Mouse (Mus musculus) thymus, adult 18-20 months (tissue): ENCODE measurements around the gene Jph2.

Experiments used
- DNase-seq, 2 experiments: peaks; one replicate each; pipeline ENCODE4 v3.0.0; 2022; ENCODE audit warnings: mixed read lengths in 2 of 2

Jph2 gene

GRCm38 (mm10) chr2:163359253-163359652 is 38.5 kb downstream of the Jph2 start:
- DNase-seq, result no peak

DNA sequence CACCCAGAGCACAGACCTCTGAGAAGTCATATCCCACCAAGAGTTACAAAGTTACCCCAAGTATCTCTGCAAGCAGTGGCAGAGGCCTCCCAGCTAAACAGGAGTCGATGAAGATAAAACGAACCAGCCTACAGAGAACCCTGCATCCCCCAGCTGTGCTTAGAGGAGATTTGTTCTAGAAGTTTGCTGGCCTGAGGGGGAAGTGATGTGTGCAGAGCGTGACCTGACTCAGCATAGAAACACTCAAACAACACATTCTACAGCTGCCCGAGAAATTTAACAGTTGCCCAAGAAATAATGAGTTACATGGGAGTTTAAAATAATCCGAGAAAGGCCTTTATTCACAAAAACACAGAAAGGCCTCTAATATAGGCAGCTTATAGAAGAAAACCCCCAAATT is 39.1 kb downstream of the Jph2 start:
- DNase-seq, result no peak

GRCm38 (mm10) chr2:163356113-163356840 is 41.5 kb downstream of the Jph2 start:
- no peak for DNase-seq

- no peak for DNase-seq
These were observed 42.1 kb downstream of the Jph2 start for GRCm38 (mm10) chr2:163355666-163356065.

GRCm38 (mm10) chr2:163353731-163354130 is 44.1 kb downstream of the Jph2 start:
- no peak for DNase-seq

DNA sequence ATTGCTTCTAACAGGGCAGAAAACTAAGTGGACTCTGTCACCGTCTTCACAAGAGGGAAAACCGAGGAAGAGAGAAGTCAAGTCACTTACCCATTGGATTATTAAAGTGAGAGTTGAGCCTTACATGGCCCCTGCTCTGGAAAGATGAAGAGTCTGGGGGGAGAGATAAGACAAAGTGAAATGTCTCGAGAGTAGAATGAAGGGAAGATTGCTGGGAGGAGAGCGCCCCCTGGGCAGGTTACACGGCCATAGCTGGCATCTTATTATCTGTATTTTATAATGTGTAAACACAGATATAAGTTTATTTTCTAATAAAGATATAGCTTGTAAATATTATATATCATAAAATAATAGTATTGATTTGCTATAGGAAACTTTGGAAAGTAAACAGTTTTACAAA is 47.4 kb downstream of the Jph2 start:
- DNase-seq, result no peak

GRCm38 (mm10) chr2:163349411-163349810 is 48.4 kb downstream of the Jph2 start:
- no peak for DNase-seq

- no peak for DNase-seq
These were observed 49.1 kb downstream of the Jph2 start for GRCm38 (mm10) chr2:163348677-163349076.

- no peak for DNase-seq
These were observed 50.1 kb downstream of the Jph2 start for GRCm38 (mm10) chr2:163347517-163348184.

GRCm38 (mm10) chr2:163346497-163346896 is 51.3 kb downstream of the Jph2 start:
- DNase-seq, result no peak

DNA sequence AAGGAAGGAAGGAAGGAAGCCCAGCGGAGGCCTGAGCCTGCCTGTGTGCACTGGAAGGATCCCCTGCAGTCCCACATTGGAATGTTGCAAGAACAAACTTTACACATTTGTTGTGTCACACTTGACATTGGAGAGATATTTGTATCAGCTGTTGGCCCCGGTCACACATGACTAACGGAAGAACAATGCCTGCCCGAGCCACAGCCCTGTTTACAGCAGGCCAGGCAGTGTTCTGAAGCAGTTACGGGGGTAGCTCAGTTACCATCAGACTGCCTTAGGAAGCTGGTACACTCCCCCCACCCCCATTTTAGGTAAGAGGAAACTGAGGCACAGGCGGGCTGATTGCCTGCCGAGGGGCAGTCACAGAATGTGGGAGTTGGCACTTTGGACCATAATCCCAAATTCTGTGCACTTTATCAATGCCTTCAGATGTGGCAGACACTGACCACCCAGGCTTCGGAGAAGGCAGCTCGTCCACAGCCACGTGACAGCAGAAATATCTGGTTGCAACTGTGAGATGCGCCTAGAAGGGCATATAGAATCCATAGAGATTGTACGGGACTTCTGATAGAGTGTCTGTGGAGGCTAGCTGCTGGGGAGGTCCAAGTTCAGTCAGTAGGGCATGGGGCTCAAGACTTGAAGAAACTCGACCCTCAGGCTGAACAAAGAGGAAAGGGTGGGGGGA is 52.7 kb downstream of the Jph2 start:
- DNase-seq, result no peak

DNA sequence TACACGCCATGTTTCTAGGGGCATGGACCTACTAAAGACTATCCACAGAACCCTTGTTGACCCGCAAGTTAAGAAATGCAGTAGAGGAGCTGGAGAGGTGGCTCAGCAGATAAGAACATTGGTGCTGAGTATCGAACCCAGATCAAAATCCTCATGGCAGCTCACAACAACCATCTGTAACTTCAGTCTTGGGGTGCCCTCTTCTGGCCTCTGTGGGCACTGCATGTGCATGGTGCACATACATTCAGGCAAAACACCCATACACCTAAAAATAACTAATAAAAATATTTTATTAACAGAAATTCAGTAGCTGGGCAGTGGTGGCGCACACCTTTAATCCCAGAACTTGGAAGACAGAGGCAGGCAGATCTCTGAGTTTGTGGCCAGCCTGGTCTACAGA is 54.1 kb downstream of the Jph2 start:
- no peak for DNase-seq

DNA sequence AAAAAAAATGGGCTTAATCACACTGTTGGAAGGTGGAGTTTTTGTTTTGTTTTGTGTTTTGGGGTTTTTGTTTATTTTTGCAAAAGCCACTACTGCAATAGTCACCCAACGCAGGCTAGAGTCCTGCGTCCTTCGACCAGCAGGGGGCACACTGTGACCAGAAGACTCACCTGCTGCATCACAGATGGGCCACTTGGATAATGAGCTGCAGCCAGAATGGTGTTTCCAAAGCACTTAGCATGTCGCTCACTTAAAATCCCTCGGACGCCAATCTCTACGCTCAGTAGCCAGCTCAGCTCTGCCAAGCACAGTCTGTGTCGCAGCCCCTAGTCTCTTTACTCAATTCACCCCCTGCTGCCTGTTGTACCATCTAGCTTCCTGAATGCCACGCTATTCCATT is 57.5 kb downstream of the Jph2 start:
- no peak for DNase-seq

DNA sequence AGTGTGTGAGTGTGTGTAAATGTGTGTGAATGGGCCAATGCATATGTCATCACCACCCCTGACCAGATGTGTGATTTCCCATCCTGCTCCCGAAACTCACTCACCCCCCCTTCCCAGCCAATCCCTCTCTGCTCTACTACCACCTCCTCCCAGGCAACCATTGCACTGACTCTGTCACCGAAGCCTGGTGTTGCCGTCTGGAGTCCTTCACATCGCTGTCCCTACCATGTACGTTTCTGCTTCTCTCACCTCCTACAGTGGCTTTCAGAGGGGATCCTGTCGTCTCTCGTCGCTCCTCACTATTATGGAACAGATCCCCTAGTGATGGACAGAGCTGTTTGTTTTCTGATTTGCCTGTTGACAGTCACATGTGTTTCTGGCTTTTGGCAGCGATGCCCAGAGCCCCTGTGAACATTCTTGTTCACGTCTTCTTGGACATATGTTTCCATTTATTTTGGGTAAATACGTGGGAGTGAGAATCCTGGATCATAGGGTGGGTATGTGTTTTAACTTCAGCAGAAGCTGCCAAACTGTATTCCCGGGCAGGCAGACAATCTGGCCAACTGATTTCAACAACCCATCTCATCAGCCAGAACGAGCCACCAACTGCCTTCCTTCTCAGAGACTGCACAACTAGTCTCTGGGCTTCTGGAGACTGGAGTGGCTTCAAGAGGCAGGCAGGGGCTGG is 65.3 kb downstream of the Jph2 start:
- no peak for DNase-seq

DNA sequence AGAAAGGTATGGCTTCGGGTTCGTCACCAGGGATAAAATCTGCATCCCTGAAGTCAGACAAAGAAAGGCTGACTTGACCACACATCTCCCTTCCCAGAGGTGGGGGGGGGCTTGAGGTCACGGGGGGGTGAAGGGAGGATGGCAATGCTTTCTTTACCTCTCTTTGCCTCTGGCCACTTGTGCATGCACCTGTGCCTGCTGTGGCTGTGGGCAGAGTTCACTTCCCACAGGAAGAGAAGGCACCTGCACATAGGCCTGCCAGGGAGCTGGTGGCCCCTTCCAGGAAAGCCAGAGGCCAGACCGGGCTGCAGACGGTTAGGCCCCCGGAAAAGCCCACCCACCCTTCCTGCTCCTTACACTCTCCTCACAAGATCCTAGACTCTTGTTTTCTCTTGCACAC is 66.4 kb downstream of the Jph2 start:
- no peak for DNase-seq

DNA sequence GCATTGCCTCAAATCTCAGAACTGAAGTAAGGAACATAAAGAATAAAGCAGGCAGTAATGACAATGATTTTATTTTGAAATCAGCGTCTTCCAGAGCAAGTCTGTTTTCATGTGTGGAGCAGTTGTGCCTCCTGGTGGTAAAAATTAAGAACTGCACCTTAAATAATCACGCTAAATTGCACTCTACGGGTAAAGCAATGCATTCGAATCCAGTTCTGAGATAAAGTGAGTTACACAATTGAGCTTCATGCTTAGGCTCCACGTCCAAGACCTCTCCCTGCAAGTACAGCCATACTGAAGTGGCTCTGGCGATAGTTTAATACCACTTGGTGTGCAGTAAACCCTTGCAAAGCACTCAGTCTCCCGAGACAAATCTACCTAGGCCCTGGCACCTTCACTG is 67.1 kb downstream of the Jph2 start:
- no peak for DNase-seq

DNA sequence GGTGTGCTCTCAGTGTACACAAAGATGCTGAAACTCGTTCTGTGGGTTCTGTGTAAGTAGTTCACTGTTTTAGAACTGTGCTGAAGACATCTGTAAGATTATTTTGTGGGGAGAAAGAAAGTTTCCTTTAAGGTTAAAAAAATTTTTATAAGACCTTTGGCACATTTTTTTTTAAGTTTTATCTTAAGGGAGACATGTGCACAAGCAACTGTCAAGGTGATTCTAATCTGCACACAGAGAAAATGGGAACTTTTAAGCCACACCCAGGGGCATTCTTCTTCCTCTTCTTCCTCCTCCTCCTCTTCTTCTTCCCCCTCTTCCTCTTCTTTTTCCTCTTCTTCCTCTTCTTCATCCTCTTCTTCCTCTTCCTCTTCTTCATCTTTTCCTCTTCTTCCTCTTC is 74.6 kb downstream of the Jph2 start:
- no peak for DNase-seq

GRCm38 (mm10) chr2:163318777-163319176 is 79.0 kb downstream of the Jph2 start:
- DNase-seq, result no peak

GRCm38 (mm10) chr2:163317281-163317680 is 80.5 kb downstream of the Jph2 start:
- DNase-seq, result no peak

DNA sequence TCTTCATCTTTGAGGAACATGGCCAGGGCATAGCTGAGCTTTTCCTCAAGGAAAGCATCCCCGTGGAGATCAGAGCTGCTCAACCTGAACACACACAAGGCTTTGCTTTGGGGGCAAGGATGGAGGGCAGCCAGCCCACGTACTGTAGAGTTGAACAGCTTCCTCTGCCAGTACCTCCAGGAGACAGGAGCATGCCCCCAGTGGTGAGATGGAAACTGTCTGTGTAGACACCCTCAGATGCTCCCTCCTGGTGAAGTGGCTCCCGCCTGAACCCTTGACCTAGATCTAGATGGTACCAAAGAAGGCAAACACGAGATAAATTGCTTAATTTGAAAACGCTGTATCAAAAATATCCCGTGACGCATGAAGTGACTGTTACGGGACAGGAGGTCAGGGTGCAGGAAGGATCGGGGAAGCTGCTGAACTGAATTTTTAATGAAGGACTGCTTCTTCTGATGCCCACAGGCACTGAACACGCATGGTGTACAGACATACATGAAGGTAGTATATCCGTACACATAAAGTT is 87.6 kb downstream of the Jph2 start:
- no peak for DNase-seq

- DNase-seq, result no peak
These were observed 88.4 kb downstream of the Jph2 start for GRCm38 (mm10) chr2:163309376-163309775.

DNA sequence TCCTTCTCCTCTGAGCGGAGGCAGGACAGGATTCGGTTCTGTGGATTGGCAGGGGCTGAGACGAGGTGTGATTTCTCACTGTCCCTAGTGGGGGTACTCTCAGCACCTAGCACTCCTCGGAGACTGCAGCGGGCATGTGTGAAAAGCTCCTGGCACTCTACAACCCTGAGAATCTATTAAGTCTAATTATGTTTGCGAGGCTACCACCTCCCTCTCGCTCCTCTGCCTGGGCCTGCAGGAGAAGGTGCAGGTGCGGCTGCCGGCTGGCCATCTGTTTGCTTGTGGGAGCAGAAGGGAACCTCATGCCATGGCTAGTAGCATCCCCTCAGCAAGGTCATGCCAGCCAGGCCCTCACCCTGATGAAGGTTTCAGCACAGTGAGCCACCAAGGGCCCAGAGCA is 94.8 kb downstream of the Jph2 start:
- DNase-seq, result no peak

GRCm38 (mm10) chr2:163301641-163302040 is 96.2 kb downstream of the Jph2 start:
- DNase-seq, result no peak
